Mouse (Mus musculus): ENCODE results near the gene Ugt2b1.
A peak's percentile ranks its signal among the peaks of the same experiment; 100 is the strongest.
"Not testable (repeated sequence)": the region's sequence is repeated elsewhere in the genome, so short reads cannot be mapped to it uniquely, and the experiment has no call there.

Ugt2b1 gene

GRCm38 (mm10) chr5:86926426-86926825 is at the start of gene Ugt2b1:
Gene Ugt2b1, minus strand, starts transcription at chr5:86926530.
- no peak for DNase-seq (ENCODE audit: low read depth, low spot score)

GRCm38 (mm10) chr5:86967271-86967670 is 40.9 kb upstream of the Ugt2b1 start:
- not testable (repeated sequence) for DNase-seq (ENCODE audit: low read depth, low spot score)

DNA sequence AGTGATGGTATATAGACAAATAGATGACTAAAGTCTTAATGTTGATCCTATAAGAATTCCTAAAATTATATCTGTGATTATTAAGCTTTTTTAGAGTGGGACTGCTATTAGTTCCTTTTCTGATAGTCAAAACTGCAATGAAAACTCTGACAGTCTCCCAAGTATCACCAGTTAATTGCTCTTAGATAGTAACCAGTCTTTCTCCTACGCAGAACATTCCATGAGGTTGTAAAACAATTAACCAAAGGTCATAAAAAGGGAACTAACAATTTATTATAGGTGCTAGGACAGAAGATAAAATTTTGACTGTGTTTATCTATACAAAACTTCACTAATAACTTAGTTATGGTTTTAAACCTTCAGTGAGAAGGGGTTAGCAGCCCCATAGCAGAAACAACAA is 36.5 kb upstream of the Ugt2b1 start:
- not testable (repeated sequence) for DNase-seq (ENCODE audit: low read depth, low spot score)

- no peak for DNase-seq (ENCODE audit: low read depth, low spot score)
Measured at GRCm38 (mm10) chr5:86961587-86962358, 35.4 kb upstream of the Ugt2b1 start.

DNA sequence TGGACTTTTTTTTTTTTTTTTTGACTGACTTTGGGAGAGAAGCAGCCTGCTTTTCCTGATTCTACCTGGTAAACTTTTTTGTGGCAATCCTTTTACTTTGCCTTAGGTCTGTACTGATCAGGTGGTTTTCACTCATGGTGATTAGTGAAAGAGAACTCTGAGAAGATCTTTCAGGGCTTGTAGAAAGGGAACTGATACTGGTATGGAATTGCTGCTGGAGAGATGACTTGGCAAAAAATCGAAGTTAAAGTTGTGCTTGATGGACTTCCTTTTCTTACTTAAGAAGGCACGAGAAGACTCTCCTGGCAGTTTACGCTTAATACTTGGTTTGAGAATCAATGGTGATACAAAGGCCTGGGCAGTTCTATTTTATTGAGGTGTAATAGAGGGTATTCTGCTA is 34.2 kb upstream of the Ugt2b1 start:
- DNase-seq (ENCODE audit: low read depth, low spot score): no peak

DNA sequence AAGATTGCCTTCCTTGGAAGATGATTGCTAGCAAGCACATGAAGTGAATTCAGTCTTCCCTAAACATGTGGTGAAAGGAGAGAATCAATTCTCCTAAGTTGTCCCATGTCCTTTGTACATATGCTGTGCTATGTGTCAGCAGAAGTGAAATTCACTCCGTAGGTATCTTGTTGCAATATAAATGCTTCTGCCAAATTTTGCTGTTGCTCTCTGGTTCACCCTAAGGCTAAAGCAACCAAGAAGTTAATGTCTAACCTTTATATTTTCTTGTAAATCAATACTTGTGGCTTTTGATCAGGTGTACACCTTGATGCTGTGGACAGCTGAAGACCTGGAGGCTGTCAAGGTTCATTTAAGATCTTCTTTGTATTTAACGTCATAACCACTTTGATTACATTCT is 15.8 kb upstream of the Ugt2b1 start:
- no peak for DNase-seq (ENCODE audit: low read depth, low spot score)

GRCm38 (mm10) chr5:86920661-86921233 is 5.6 kb downstream of the Ugt2b1 start:
- DNase-seq (ENCODE audit: low read depth, low spot score): no peak

DNA sequence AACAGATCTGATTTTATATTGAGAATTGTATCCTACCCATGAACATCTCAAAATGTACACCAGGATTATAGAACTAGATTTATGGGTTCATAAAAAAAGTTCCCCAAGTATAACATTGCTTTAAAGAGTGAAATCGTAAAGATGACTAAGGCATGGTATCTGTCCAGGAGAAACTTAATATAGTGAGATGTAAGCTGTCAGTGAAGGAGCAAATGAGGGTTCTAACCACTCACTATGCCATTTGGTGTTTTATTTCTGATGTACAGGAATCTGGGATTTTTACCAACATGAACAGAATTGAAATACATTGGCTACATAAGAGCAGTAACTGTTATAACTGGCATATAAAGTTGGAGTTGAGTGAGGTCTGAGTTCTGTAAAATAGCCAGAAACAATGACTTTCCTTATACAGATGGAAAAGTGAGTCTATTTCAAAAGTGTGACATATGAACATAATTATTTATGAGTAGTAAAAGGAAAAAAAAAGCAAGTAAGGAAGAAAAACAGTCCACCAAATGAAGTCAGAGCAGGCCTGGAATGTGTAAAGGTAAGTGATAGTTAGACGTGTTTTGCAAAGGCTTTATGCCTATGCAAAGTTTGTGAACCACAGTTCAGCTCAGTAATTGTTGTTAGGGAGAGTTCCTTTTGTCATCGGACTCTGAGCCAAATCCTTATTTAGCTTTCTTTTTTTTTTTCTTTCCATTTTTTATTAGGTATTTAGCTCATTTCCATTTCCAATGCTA is 14.8 kb downstream of the Ugt2b1 start:
- peak; percentile 19 for DNase-seq (ENCODE audit: low read depth, low spot score)

GRCm38 (mm10) chr5:86910770-86911169 is 15.6 kb downstream of the Ugt2b1 start:
- no peak for DNase-seq (ENCODE audit: low read depth, low spot score)

DNA sequence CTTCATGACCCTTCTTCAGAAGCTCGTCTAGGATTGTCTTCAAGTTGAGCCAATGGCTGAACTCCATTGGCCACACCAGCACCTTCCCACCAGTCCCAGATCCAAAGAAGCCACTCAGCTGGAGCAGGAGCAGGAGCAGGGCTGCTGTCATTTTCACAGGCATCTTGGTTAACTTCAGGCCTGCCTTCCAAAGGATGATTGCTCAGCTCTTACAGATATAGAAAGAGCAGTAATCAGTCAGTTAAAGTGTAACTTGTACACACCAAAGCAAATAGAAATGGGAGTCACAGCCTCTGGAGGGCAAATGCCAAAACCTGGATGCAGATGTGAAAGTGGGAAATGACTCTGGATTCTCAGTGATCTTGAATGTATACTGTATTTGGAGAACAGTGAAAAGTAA is 19.6 kb downstream of the Ugt2b1 start, which contains the start of gene Ugt2b34:
TSS of gene Ugt2b34 (minus strand) at position 180 of the 400 bp plus-strand sequence.
- DNase-seq (ENCODE audit: low read depth, low spot score): no peak

- no peak for DNase-seq (ENCODE audit: low read depth, low spot score)
Measured at GRCm38 (mm10) chr5:86889933-86890332, 36.4 kb downstream of the Ugt2b1 start.

DNA sequence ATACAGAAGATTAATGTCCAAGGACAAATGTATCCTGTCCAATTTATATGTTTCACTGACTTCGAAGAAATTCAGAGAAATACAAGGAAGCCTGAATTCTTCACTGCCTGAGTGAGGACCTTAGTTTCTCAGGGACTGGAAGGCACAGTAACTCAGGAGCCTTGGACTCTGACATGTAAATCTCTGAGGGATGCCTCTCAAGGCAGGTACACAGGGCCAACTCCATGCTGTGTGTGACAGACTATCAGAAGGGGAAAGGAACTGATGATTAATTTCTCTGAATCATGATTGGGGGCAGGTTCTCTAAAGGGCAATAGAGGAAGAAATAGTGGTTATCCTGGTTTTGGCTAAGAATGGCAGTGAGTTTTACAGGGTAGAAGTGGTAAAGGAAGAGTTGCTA is 37.9 kb downstream of the Ugt2b1 start:
- DNase-seq (ENCODE audit: low read depth, low spot score): no peak

- DNase-seq (ENCODE audit: low read depth, low spot score): no peak
Measured at GRCm38 (mm10) chr5:86887081-86887480, 39.2 kb downstream of the Ugt2b1 start.

DNA sequence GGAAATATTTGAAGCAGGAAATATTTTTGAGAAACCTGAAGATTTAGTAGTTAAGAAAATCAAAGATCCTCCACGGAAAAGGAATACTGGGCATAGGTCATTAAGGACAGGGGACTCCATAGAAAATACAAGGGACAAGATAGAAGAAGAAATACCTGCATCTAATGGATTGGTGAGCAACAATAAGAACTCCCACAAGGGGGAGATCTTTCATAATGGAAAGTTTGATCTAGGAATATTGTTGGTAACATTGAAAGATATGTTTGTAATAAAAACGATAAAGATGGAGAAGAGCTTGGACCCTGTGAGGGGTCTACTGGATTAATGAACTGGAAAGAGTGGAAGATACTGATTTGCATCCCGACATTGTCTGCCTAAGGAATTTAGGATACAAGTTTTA is 39.7 kb downstream of the Ugt2b1 start:
- DNase-seq (ENCODE audit: low read depth, low spot score): no peak

DNA sequence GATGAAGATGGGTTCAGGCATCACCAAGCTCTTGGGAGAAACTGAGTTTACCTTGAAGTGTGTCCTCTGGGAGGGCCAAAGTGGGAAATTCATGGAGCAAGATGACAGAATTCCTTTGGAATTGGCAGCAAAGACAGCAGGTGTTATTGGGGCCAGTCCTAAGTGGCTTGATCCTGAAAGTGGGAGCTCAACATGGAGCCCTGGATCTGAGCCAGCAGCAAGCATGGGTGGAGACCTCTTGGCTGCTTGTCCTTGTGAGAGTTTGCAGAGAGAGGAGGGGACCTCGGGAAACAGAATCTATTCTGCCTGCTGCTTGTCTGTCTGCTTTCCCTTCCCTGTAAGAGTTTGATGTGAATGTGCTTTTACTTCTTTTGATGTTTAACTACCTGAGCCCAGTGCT is 54.5 kb downstream of the Ugt2b1 start:
- no peak for DNase-seq (ENCODE audit: low read depth, low spot score)
